Mouse (Mus musculus) embryonic facial prominence, embryonic 12.5 days (tissue): ENCODE data around the gene Zbtb20. TPM values are rescaled to one million over a fixed set of nuclear protein-coding genes. Genes with fewer than 3 reads are reported as not detected.

Experiments
- ATAC-seq: fragments of 200-750 bp; cut with Nextera tagmentation; 2 replicates; pipeline ENCODE4 v1.8.0; 2017; ENCODE audit not compliant: insufficient number of reproducible peaks, insufficient read depth, low FRiP score, low TSS enrichment
- H3K27ac ChIP-seq: fragments of 300-500 bp; sonication (generic); 2 replicates; pipeline ENCODE4 v1.5.1; 2016; ENCODE audit warnings: mild to moderate bottlenecking
- H3K27me3 ChIP-seq: fragments of 300-500 bp; sonication (generic); 2 replicates; pipeline ENCODE4 v1.6.1; 2016; ENCODE audit warnings: mild to moderate bottlenecking, moderate library complexity
- H3K36me3 ChIP-seq: fragments of 300-500 bp; sonication (generic); 2 replicates; pipeline ENCODE4 v1.6.1; 2016; ENCODE audit warnings: mild to moderate bottlenecking
- H3K4me1 ChIP-seq: fragments of 300-500 bp; sonication (generic); 2 replicates; pipeline ENCODE4 v1.6.1; 2016
- H3K4me2 ChIP-seq: fragments of 300-500 bp; sonication (generic); replicated peaks from 2 replicates; pipeline ENCODE4 v1.6.1; 2016; ENCODE audit warnings: mild to moderate bottlenecking, moderate library complexity
- H3K4me3 ChIP-seq: fragments of 300-500 bp; sonication (generic); 2 replicates; pipeline ENCODE4 v1.5.1; 2016; ENCODE audit warnings: mild to moderate bottlenecking
- H3K9ac ChIP-seq: fragments of 300-500 bp; sonication (generic); 2 replicates; pipeline ENCODE4 v1.6.1; 2016; ENCODE audit warnings: mild to moderate bottlenecking, moderate library complexity
- H3K9me3 ChIP-seq: fragments of 300-500 bp; sonication (generic); 2 replicates; pipeline ENCODE4 v1.6.1; 2016; ENCODE audit warnings: mild to moderate bottlenecking, moderate library complexity
- WGBS: fragments of 180-500 bp; shearing (Covaris S2); methylation state at CpG from one replicate; pipeline ENCODE4 v1.1.7; 2016; 5-methylcytosine and 5-hydroxymethylcytosine counted together
- polyA plus RNA-seq: library from polyadenylated mRNA; unstranded; fragments of >200 nt; fragmentation: Nextera tagmentation; extraction: Ambion mirVana; gene quantifications from 2 replicates; pipeline ENCODE4 v1.2.1, GENCODE M21; 2016

Zbtb20 gene
- polyA plus RNA-seq, 1 experiment from 2014 or later = 25.8 TPM

DNA sequence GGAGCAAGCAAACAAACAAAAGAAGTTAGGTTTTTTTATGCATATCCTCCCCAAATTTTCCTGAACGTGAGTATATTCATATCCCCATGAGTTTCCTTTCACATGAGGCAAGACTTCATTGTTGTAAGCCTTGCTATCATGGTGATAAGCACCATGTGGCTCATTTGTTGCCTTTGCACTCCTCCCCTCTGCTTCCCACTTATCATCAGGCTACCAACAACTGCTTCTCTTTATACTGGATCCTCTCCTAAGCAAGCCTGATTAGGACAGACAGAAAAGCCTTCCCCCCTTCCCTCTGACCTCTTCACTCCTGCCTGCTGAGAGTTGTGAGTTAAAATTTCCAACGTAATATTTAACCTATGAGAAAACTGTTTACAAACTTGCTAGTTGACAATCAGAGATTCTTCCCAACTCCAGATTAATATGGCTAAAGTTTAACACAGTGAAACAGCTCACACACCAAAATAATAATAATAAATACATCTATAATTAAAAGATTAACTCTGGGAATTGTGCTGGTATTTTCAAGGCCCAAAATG is 398.4 kb downstream of the Zbtb20 start:
- Histone ChIP-seq H3K4me2 (no peak overlapping the region), H3K4me1 (no peaks in the 10 kb centered on the region; the same call in 1 of the 2 replicates), H3K36me3 (no peaks in the 10 kb centered on the region), H3K27me3 (no peaks in the 10 kb centered on the region), H3K4me3 (no peak overlapping the region), H3K9me3 (no peaks in the 10 kb centered on the region), H3K27ac (no peak overlapping the region), H3K9ac (no peak overlapping the region)
- no peak for ATAC-seq
- 45% methylated on average over 2 of the region's 2 CpGs for WGBS

DNA sequence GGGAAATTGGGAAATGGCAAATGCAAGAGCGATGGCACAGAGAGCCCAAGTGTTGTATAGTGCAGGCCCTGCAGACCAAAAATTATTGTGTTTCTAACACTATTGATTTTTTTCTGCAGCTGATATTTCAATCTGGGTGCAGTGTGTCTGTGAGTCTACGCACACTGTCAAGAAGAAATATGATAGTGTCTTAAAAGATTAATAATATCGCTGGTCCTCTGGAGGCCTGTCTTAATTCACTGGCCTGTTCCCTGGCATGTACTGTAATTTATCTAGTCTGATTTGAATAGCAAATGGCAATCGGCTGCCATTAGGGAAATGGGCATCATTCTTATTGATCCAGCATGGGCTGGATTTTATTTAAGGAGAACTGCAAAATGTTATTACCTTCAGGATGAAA is 401.1 kb downstream of the Zbtb20 start:
- no peak overlapping the region for H3K9ac ChIP-seq
- H3K4me3 ChIP-seq = no peak overlapping the region
- 82% methylated on average over 4 of the region's 4 CpGs for WGBS
- H3K9me3 ChIP-seq = 0 out of 2 replicates have a peak, but pooled peaks cover 3% of the 10 kb centered on the region
- H3K4me2 ChIP-seq = no peak overlapping the region
- no peaks in the 10 kb centered on the region for H3K27me3 ChIP-seq
- H3K36me3 ChIP-seq = no peaks in the 10 kb centered on the region
- no peaks in the 10 kb centered on the region; the same call in 1 of the 2 replicates for H3K4me1 ChIP-seq
- ATAC-seq = no peak
- H3K27ac ChIP-seq = no peak overlapping the region

DNA sequence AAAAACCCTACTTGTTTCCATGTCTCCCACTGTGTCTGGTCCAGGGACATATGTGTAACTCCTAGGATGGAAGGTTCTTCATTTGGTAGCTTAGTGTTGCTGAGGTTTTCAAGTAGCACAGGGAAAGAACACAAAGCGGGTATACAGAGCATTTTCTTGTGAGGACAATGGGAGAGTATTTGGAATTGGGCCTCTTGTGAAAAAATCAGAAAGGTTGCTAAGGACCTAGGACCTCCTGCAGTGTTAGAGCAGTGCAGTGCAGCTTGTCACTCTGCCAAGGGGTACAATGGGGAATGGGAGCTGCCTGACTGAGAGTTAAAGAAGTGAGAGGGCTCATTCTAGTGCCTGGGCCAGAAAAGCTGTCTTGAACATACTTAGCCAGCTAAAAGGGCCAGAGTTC is 410.6 kb downstream of the Zbtb20 start:
- no peak for ATAC-seq
- no peaks in the 10 kb centered on the region for H3K9me3 ChIP-seq
- WGBS = 82% methylated on average over 1 of the region's 1 CpGs

DNA sequence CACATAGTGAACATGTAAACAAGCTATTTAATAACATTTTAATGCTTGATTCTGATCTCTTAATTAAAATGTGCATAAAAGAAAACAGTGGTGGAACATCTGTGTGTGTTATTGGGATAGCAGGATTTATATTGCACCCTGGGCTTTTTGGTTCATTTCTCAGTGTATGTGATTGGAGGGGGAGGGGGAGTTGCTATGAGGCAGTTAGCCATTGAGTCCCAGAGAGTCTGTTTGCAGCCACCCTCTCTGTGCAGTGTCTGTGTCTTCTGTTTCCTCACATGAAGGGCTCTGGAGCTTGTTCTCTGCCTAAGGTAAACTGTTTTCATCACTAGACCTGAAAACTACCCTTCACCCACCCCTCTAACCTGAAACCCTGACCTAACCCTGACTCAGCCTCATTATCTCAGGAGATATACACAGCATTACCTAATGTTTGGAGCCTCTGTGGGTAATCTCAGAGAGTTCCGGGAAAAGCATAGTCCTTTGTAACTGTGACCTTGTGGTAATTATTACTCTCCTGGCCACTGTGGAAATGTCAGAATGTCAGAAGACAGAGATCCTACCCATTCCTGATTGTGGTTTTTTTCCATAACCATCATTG is 411.2 kb downstream of the Zbtb20 start:
- H3K27me3 ChIP-seq = no peaks in the 10 kb centered on the region
- no peaks in the 10 kb centered on the region for H3K36me3 ChIP-seq
- no peak for ATAC-seq
- no peak overlapping the region for H3K4me2 ChIP-seq
- H3K27ac ChIP-seq = no peak overlapping the region
- H3K4me3 ChIP-seq = no peak overlapping the region
- H3K4me1 ChIP-seq = 0 out of 2 replicates have a peak, but pooled peaks cover 2% of the 10 kb centered on the region
- H3K9ac ChIP-seq = no peak overlapping the region
- no peaks in the 10 kb centered on the region for H3K9me3 ChIP-seq
- 58% methylated on average over 1 of the region's 1 CpGs for WGBS

More for the DNA sequence above, 410.6 kb downstream of the Zbtb20 start:
- Histone ChIP-seq H3K4me2 (no peak overlapping the region), H3K27me3 (no peaks in the 10 kb centered on the region), H3K36me3 (no peaks in the 10 kb centered on the region), H3K9ac (no peak overlapping the region), H3K27ac (no peak overlapping the region), H3K4me1 (0 out of 2 replicates have a peak, but pooled peaks cover 2% of the 10 kb centered on the region), H3K4me3 (no peak overlapping the region)

DNA sequence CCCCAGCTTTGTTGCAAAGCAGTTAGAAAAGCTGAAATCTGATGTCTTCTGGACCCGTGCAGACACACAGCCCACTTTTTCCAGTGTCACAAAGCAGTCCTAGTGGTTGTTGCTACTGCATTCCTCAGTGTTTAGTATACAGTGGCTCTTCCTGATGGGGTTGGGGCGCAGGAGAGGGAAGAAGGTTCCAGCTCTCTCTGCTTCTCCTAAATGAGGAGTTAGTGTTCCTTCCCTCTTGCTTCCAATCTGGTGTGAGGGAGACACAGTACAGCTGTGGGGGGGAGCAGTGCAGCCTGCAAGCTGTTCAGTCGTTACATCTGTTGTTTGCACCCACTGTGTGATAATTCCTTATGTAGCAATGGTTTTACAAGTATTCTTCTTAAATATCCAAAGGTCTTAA is 415.7 kb downstream of the Zbtb20 start:
- Histone ChIP-seq H3K4me2 (no peak overlapping the region), H3K27ac (no peak overlapping the region)
- 73% methylated on average over 3 of the region's 3 CpGs for WGBS

DNA sequence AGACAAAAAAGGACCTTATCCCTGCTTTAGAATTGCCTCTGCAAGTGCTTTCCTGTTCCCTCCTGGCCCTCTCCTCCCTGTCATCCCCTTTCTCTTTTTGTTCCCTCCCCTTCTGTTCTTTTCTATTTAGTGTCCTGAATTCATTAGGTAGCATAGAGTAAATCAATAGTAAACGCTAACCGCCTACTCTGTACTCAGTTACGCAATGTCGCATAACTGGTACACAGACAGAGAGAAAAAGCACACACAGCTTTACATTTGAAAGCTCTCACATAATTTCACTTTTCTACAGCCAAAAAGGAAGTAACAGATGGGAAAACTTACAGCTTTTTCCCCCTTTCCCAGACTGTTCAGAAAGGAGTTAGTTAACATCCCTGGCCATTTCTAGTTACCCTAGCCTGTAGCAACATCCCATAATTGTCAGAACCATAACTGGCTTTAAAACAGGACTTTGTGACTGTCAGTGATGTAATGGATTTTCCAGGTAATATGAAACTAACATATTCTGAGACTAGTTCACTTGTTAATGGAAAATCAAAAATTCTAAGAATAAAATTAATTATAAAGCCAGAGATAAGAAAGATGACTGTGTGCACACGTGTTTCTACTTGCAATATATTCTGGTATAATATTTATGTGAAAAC is 422.4 kb downstream of the Zbtb20 start:
- Histone ChIP-seq H3K27ac (no peak overlapping the region), H3K9ac (no peak overlapping the region), H3K4me2 (no peak overlapping the region), H3K9me3 (no peaks in the 10 kb centered on the region), H3K36me3 (no peaks in the 10 kb centered on the region), H3K27me3 (no peaks in the 10 kb centered on the region), H3K4me3 (no peak overlapping the region), H3K4me1 (peaks cover 11% of the 10 kb centered on the region; the same call in 1 of the 2 replicates)
- WGBS = 74% methylated on average over 5 of the region's 5 CpGs
- no peak for ATAC-seq

More for the DNA sequence above, 415.7 kb downstream of the Zbtb20 start:
- H3K27me3 ChIP-seq = no peaks in the 10 kb centered on the region
- no peak overlapping the region for H3K4me3 ChIP-seq
- no peaks in the 10 kb centered on the region for H3K36me3 ChIP-seq
- H3K4me1 ChIP-seq = 0 out of 2 replicates have a peak, but pooled peaks cover 2% of the 10 kb centered on the region
- no peaks in the 10 kb centered on the region for H3K9me3 ChIP-seq
- H3K9ac ChIP-seq = no peak overlapping the region
- no peak for ATAC-seq

DNA sequence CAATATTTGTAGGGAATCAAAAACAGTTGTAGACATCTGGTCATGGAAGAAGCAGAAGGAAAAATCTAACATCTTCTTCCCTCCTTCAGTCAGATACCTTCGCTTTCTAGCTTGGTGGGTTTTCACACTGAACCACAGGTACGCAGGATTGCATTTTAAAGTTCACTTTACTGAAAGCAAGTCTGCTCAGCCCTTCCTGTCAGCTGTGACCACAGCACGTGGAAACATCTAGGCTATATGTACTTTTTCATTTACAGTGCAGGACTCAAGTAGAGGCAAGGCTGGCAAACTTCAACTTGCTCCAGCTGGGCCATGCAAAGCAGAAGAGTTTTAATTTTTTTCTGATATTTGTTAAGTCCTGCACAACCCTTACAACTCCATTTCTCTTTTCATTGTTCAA is 424.7 kb downstream of the Zbtb20 start:
- H3K27ac ChIP-seq = no peak overlapping the region
- no peaks in the 10 kb centered on the region for H3K36me3 ChIP-seq
- 81% methylated on average over 3 of the region's 3 CpGs for WGBS
- H3K27me3 ChIP-seq = no peaks in the 10 kb centered on the region
- no peak overlapping the region for H3K4me2 ChIP-seq
- peaks cover 13% of the 10 kb centered on the region; the same call in 1 of the 2 replicates for H3K4me1 ChIP-seq
- no peak overlapping the region for H3K4me3 ChIP-seq
- H3K9ac ChIP-seq = no peak overlapping the region
- H3K9me3 ChIP-seq = no peaks in the 10 kb centered on the region
- ATAC-seq = no peak

DNA sequence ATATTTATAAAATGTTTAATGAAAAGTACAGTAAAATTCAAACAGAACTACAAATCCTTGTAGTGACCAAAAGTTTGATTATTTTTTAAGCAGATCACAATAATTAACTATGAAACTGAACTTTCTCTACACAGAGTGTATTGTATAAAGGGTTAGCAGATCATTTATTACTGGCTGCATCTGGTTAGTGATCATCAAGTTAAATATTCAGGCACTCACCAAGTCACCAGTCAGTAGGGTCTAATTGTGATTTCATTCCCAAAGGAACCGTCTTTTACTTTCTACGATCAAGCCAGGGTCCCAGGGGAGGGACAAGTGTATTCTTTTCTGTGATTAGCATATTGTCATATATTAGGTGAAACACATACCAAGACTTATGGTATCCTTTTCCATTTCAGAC is 426.5 kb downstream of the Zbtb20 start:
- no peak overlapping the region for H3K4me3 ChIP-seq
- no peak overlapping the region for H3K27ac ChIP-seq
- H3K9me3 ChIP-seq = no peaks in the 10 kb centered on the region
- 74% methylated on average over 2 of the region's 2 CpGs for WGBS
- H3K9ac ChIP-seq = no peak overlapping the region
- H3K36me3 ChIP-seq = no peaks in the 10 kb centered on the region
- no peak for ATAC-seq
- peaks cover 13% of the 10 kb centered on the region; the same call in 1 of the 2 replicates for H3K4me1 ChIP-seq
- no peak overlapping the region for H3K4me2 ChIP-seq
- H3K27me3 ChIP-seq = no peaks in the 10 kb centered on the region

DNA sequence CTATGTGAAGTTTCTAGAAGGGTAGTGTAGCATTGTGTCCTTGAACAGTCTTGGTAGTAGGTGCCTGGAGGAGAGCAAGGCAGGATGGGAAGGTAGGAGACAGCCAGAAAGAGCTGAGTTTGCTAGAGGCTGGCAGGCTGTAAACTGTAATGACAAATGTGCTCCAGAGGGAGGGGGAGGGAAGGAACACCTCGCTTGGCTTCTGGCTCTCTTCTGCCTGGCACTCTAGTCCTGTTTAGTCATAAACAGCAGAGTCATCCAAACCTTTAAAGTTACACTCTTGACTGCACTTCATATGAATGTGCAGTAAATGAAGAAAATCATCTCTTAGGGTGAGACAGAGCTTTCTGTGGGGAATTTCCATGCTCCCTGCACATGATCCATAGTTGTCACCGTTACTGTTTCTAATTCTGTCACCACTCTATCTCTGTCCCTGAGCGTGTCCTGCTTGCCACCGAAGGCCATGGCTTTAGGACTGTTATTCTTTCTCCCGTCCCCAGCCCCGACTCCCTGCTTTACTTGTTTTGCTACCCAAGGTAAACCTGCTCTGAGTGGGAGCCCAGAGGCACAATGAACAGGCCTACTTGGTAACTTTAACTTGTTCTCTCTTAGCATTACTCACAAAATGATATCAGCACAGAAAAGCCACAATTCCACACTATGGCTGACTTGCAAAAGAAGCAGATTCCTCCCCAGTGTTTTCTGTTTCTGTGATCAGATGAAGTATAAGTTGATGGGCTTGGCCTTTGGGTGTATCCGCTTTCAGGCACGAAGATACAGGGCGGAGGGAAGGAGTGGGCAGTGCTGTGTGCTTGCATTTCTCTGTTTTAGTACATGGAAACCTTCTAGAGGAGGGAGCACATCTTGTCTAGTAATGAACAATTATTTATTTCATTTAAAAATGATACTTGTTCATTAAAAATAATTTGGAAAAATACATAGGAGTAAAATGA is 427.8 kb downstream of the Zbtb20 start:
- Histone ChIP-seq H3K4me3 (no peak overlapping the region), H3K27me3 (no peaks in the 10 kb centered on the region), H3K36me3 (no peaks in the 10 kb centered on the region), H3K4me2 (no peak overlapping the region), H3K9ac (no peak overlapping the region), H3K27ac (no peak overlapping the region), H3K9me3 (no peaks in the 10 kb centered on the region), H3K4me1 (peaks cover 14% of the 10 kb centered on the region)
- WGBS = 53% methylated on average over 9 of the region's 9 CpGs
- no peak for ATAC-seq

DNA sequence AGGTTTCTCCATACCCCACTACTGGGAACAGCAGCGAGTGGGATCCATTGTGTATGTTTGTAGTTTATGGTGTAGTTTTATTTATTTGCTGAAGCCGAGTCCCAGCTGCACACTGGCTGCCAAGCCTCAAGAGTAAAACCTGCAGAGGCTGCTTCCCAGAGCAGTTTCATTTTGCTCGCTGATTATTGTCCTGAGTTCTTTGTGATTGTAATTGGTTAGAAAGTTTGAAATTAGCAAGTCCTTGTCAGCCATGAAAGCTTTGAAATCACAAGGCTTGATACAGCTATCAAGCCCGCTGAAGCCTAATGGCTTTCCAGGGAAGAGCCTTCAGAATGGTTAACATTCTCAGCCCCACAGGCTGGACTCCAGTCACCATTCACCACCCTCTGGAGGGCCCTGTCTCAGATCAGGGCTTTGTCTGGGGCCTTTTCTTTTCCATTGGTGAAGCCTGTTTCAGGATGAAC is 434.3 kb downstream of the Zbtb20 start:
- Histone ChIP-seq H3K27ac (0 out of 2 replicates have a peak overlapping the region, but pooled peaks have one; percentile 17), H3K9ac (no peak overlapping the region), H3K4me3 (no peak overlapping the region), H3K4me2 (no peak overlapping the region), H3K4me1 (peaks cover 20% of the 10 kb centered on the region), H3K27me3 (no peaks in the 10 kb centered on the region), H3K9me3 (no peaks in the 10 kb centered on the region), H3K36me3 (no peaks in the 10 kb centered on the region)
- ATAC-seq = no peak
- WGBS = 43% methylated on average over 4 of the region's 4 CpGs

DNA sequence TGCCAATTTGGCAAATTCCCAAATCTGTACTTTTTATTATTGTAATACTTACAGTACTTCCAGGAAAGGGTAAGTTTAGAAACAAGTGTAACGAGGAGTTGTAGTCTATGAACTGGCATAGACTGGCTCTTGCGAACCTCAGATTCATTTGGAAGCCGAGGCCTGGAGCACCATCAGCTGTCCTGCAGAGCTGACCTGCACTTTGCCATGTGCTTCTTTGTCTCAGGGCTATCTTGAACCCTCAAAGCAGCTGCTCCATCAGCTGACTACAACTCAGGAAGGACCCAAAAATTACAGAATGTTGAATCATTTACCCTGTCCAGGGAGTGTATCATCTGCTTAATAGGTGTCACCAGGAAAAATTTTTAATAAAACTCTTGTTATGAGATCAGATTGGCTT is 448.3 kb downstream of the Zbtb20 start:
- no peak overlapping the region for H3K4me3 ChIP-seq
- no peaks in the 10 kb centered on the region for H3K27me3 ChIP-seq
- H3K9ac ChIP-seq = no peak overlapping the region
- H3K4me1 ChIP-seq = no peaks in the 10 kb centered on the region
- no peak overlapping the region for H3K4me2 ChIP-seq
- H3K9me3 ChIP-seq = no peaks in the 10 kb centered on the region
- H3K27ac ChIP-seq = no peak overlapping the region
- H3K36me3 ChIP-seq = no peaks in the 10 kb centered on the region
- ATAC-seq = no peak
- WGBS = 79% methylated on average over 3 of the region's 3 CpGs
